Mouse (Mus musculus): ENCODE results near the gene Icmt. TPM values are rescaled to one million over a fixed set of nuclear protein-coding genes. Genes with fewer than 3 reads are reported as not detected.
A peak's percentile ranks its signal among the peaks of the same experiment; 100 is the strongest.

The Icmt gene
- polyA plus RNA-seq, 1 experiment = 20.7 TPM

GRCm38 (mm10) chr4:152294188-152294929 lies 2.7 kb upstream of the Icmt start:
- peaks cover 42% of the 10 kb centered on the region for H3K27me3 ChIP-seq (replicated peaks)
- peak overlapping the region; percentile 62 for H3K4me3 ChIP-seq (replicated peaks)
- TF ChIP-seq FLI1 (IDR thresholded peaks at IDR 0.05; ENCODE audit: low read length) = no peak
- no peak for TF ChIP-seq GATA1 (IDR thresholded peaks at IDR 0.05; ENCODE audit: borderline replicate concordance, low read length)
- H3K36me3 ChIP-seq (replicated peaks; ENCODE audit: low read length) = peaks cover 6% of the 10 kb centered on the region
- no peaks in the 10 kb centered on the region for H3K9me3 ChIP-seq
- peaks cover 59% of the 10 kb centered on the region for H3K4me1 ChIP-seq

GRCm38 (mm10) chr4:152295916-152296315 lies 1.1 kb upstream of the Icmt start:
- Histone ChIP-seq H3K4me3 (replicated peaks) (peak overlapping the region; percentile 87), H3K4me1 (peaks cover 53% of the 10 kb centered on the region), H3K9me3 (no peaks in the 10 kb centered on the region), H3K36me3 (replicated peaks; ENCODE audit: low read length) (peaks cover 22% of the 10 kb centered on the region), H3K27me3 (replicated peaks) (peaks cover 27% of the 10 kb centered on the region)
- TF ChIP-seq FLI1 (IDR thresholded peaks at IDR 0.05; ENCODE audit: low read length) = 0 out of 2 replicates have a peak, but pooled peaks have one; percentile 21
- TF ChIP-seq GATA1 (IDR thresholded peaks at IDR 0.05; ENCODE audit: borderline replicate concordance, low read length) = no peak

GRCm38 (mm10) chr4:152296371-152296770 lies 656 bp upstream of the Icmt start:
- TF ChIP-seq FLI1 (IDR thresholded peaks at IDR 0.05; ENCODE audit: low read length) (no peak), GATA1 (IDR thresholded peaks at IDR 0.05; ENCODE audit: borderline replicate concordance, low read length) (no peak)
- H3K27me3 ChIP-seq (replicated peaks) = peaks cover 23% of the 10 kb centered on the region
- peak overlapping the region; percentile 99 for H3K4me3 ChIP-seq (replicated peaks)
- H3K9me3 ChIP-seq = no peaks in the 10 kb centered on the region
- peaks cover 53% of the 10 kb centered on the region for H3K4me1 ChIP-seq
- peaks cover 26% of the 10 kb centered on the region for H3K36me3 ChIP-seq (replicated peaks; ENCODE audit: low read length)

GRCm38 (mm10) chr4:152298836-152299235 lies 1.8 kb downstream of the Icmt start:
- peak overlapping the region; percentile 99 for H3K4me3 ChIP-seq (replicated peaks)

GRCm38 (mm10) chr4:152300375-152300774 lies 3.3 kb downstream of the Icmt start:
- H3K4me1 ChIP-seq = peaks cover 27% of the 10 kb centered on the region
- no peaks in the 10 kb centered on the region for H3K27me3 ChIP-seq (replicated peaks)
- TF ChIP-seq GATA1 (IDR thresholded peaks at IDR 0.05; ENCODE audit: borderline replicate concordance, low read length) (no peak), FLI1 (IDR thresholded peaks at IDR 0.05; ENCODE audit: low read length) (no peak)
- H3K36me3 ChIP-seq (replicated peaks; ENCODE audit: low read length) = peaks cover 66% of the 10 kb centered on the region
- no peaks in the 10 kb centered on the region for H3K9me3 ChIP-seq
- no peak overlapping the region for H3K4me3 ChIP-seq (replicated peaks)

More at GRCm38 (mm10) chr4:152298836-152299235, 1.8 kb downstream of the Icmt start:
- Histone ChIP-seq H3K4me1 (peaks cover 42% of the 10 kb centered on the region), H3K36me3 (replicated peaks; ENCODE audit: low read length) (peaks cover 51% of the 10 kb centered on the region), H3K27me3 (replicated peaks) (no peaks in the 10 kb centered on the region), H3K9me3 (no peaks in the 10 kb centered on the region)
- no peak for TF ChIP-seq GATA1 (IDR thresholded peaks at IDR 0.05; ENCODE audit: borderline replicate concordance, low read length)
- no peak for TF ChIP-seq FLI1 (IDR thresholded peaks at IDR 0.05; ENCODE audit: low read length)

GRCm38 (mm10) chr4:152302012-152302411 lies 5.0 kb downstream of the Icmt start:
- peaks cover 80% of the 10 kb centered on the region for H3K36me3 ChIP-seq (replicated peaks; ENCODE audit: low read length)
- peaks cover 20% of the 10 kb centered on the region for H3K4me1 ChIP-seq
- H3K9me3 ChIP-seq = no peaks in the 10 kb centered on the region
- H3K4me3 ChIP-seq (replicated peaks) = no peak overlapping the region
- no peaks in the 10 kb centered on the region for H3K27me3 ChIP-seq (replicated peaks)
- no peak for TF ChIP-seq FLI1 (IDR thresholded peaks at IDR 0.05; ENCODE audit: low read length)
- TF ChIP-seq GATA1 (IDR thresholded peaks at IDR 0.05; ENCODE audit: borderline replicate concordance, low read length) = no peak

- no peak for TF ChIP-seq FLI1 (IDR thresholded peaks at IDR 0.05; ENCODE audit: low read length)
- TF ChIP-seq GATA1 (IDR thresholded peaks at IDR 0.05; ENCODE audit: borderline replicate concordance, low read length) = no peak
- Histone ChIP-seq H3K36me3 (replicated peaks; ENCODE audit: low read length) (peaks cover 89% of the 10 kb centered on the region), H3K9me3 (no peaks in the 10 kb centered on the region), H3K27me3 (replicated peaks) (no peaks in the 10 kb centered on the region), H3K4me1 (peaks cover 13% of the 10 kb centered on the region), H3K4me3 (replicated peaks) (no peak overlapping the region)
These were observed 6.1 kb downstream of the Icmt start for GRCm38 (mm10) chr4:152303172-152303571.

GRCm38 (mm10) chr4:152304685-152305084 lies 7.7 kb downstream of the Icmt start:
- peaks cover 90% of the 10 kb centered on the region for H3K36me3 ChIP-seq (replicated peaks; ENCODE audit: low read length)
- peaks cover 8% of the 10 kb centered on the region for H3K27me3 ChIP-seq (replicated peaks)
- H3K9me3 ChIP-seq = no peaks in the 10 kb centered on the region
- no peak overlapping the region for H3K4me3 ChIP-seq (replicated peaks)
- H3K4me1 ChIP-seq = peaks cover 5% of the 10 kb centered on the region; the same call in 1 of the 2 replicates
- TF ChIP-seq GATA1 (IDR thresholded peaks at IDR 0.05; ENCODE audit: borderline replicate concordance, low read length) = no peak
- no peak for TF ChIP-seq FLI1 (IDR thresholded peaks at IDR 0.05; ENCODE audit: low read length)

GRCm38 (mm10) chr4:152305991-152306390 lies 9.0 kb downstream of the Icmt start:
- H3K36me3 ChIP-seq (replicated peaks; ENCODE audit: low read length) = peaks cover 77% of the 10 kb centered on the region
- H3K9me3 ChIP-seq = peaks cover 2% of the 10 kb centered on the region
- peaks cover 21% of the 10 kb centered on the region for H3K27me3 ChIP-seq (replicated peaks)
- peaks cover 5% of the 10 kb centered on the region; the same call in 1 of the 2 replicates for H3K4me1 ChIP-seq
- TF ChIP-seq GATA1 (IDR thresholded peaks at IDR 0.05; ENCODE audit: borderline replicate concordance, low read length) = no peak
- TF ChIP-seq FLI1 (IDR thresholded peaks at IDR 0.05; ENCODE audit: low read length) = no peak
- H3K4me3 ChIP-seq (replicated peaks) = no peak overlapping the region

GRCm38 (mm10) chr4:152307542-152307941 lies 10.5 kb downstream of the Icmt start:
- TF ChIP-seq GATA1 (IDR thresholded peaks at IDR 0.05; ENCODE audit: borderline replicate concordance, low read length) = no peak
- TF ChIP-seq FLI1 (IDR thresholded peaks at IDR 0.05; ENCODE audit: low read length) = no peak
- Histone ChIP-seq H3K27me3 (replicated peaks) (peaks cover 37% of the 10 kb centered on the region), H3K4me1 (peaks cover 14% of the 10 kb centered on the region), H3K4me3 (replicated peaks) (no peak overlapping the region), H3K9me3 (peaks cover 6% of the 10 kb centered on the region), H3K36me3 (replicated peaks; ENCODE audit: low read length) (peaks cover 61% of the 10 kb centered on the region)

Data from megakaryocyte, embryonic 14.5 days (primary cell).